Mouse (Mus musculus) T-cell, adult 66 days (primary cell): ENCODE data around the gene Gm7233. TPM values are rescaled to one million over a fixed set of nuclear protein-coding genes. Genes with fewer than 3 reads are reported as not detected.

ENCODE experiments used
- total RNA-seq, 2 experiments: library from RNA; stranded (reverse); gene quantifications; 3 replicates in 1 of 2; 4 replicates in 1 of 2; pipeline ENCODE4 v1.2.4; 2023

The Gm7233 gene
- total RNA-seq = not detected

GRCm38 (mm10) chr14:43179567-43179966 is at the start of gene Gm7233:
Gene Gm7233, plus strand, starts transcription at chr14:43179867.

GRCm38 (mm10) chr14:43235204-43235603 is 55.5 kb downstream of the Gm7233 start, which contains the start of gene Gm8122:
Gene Gm8122, minus strand, starts transcription at chr14:43235304.

Other genes starting within 250 kb of the Gm7233 start
- gene Gm8082, start 186.2 kb upstream of the Gm7233 start, total RNA-seq = not detected
- gene Gm10376, start 164.2 kb upstream of the Gm7233 start, total RNA-seq = not detected
- not detected for gene Gm8094, start 103.2 kb upstream of the Gm7233 start, total RNA-seq
- gene Gm8104, start 79.3 kb upstream of the Gm7233 start, total RNA-seq = not detected
- gene Gm8122, start 55.4 kb downstream of the Gm7233 start, total RNA-seq = not detected
- not detected for gene Gm8126, start 78.8 kb downstream of the Gm7233 start, total RNA-seq
- not detected for gene Gm9732, start 95.2 kb downstream of the Gm7233 start, total RNA-seq
- gene Gm8127, start 114.0 kb downstream of the Gm7233 start, total RNA-seq = not detected
- gene 1700001F09Rik, start 167.9 kb downstream of the Gm7233 start, total RNA-seq = not detected
- not detected for gene Gm8138, start 236.5 kb downstream of the Gm7233 start, total RNA-seq